Mouse (Mus musculus): Measurements from ENCODE around the gene Dcakd. TPM values are rescaled to one million over a fixed set of nuclear protein-coding genes. Genes with fewer than 3 reads are reported as not detected.

Gene Dcakd
- total RNA-seq, 2 experiments from 2014 or later: 83.5 to 84.3 TPM

GRCm38 (mm10) chr11:103010454-103011205 lies 17.5 kb downstream of the Dcakd start:
- DNase-seq (ENCODE audit: low spot score): no peak
- intact Hi-C loops (cut with DNase I): no loop called here

GRCm38 (mm10) chr11:103009208-103009607 lies 18.9 kb downstream of the Dcakd start:
- intact Hi-C loops (cut with DNase I): no loop called here
- DNase-seq (ENCODE audit: low spot score): no peak

GRCm38 (mm10) chr11:103008558-103008957 lies 19.6 kb downstream of the Dcakd start:
- DNase-seq (ENCODE audit: low spot score): no peak
- intact Hi-C loops (cut with DNase I): no loop called here

DNA sequence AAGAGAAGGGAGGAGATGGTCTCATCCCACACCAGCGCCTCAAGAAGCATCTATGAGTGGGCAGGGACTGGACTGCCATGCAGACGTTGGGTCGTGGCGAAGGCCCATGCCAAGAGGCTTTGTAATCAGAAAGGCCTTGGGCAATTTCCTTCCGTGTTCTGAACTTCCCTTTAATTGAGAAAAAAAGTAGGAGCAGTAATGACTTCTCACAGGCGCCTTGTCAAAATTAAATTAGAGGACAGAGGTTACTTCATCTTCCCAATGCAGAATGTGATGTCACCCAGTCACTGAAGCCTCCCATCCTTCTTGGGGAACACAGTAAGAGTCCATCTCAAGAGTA lies 21.2 kb downstream of the Dcakd start:
- DNase-seq (ENCODE audit: low spot score): peak; percentile 62
- intact Hi-C loops (cut with DNase I): no loop called here

DNA sequence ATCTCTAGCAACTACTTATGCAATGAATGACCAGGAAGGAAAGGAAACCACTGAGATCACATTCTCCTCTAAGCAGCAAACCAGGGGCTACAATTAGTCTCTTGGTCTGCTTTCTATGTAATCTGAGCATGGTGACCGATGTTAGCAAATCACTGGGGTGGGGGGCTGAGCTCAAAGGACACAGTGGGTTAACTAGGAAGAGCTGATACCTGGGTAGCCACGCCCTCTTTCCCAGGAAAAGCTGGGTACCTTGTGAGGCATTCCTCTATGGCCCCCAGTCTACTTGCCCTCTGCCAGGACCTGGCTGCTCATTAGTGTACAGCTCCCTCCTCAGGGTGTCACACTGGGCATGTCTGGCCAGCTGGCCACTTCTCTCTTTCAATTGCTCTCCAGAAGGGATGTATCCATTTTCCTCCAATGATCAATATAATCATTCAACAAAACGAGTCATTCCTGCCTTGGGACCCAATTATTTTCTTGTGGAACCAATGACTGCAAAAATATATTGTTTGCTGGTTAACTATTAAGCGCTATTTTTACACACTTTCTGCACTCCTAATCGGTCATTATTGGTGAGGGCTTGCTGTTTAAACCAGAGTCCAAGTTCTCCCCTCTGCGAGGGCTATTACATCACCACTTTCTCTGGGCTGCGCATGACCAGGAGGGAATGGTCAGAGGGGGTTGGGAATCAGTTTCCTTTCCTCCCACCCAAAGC lies 21.7 kb downstream of the Dcakd start:
- DNase-seq (ENCODE audit: low spot score): no peak
- intact Hi-C loops (cut with DNase I): no loop called here

DNA sequence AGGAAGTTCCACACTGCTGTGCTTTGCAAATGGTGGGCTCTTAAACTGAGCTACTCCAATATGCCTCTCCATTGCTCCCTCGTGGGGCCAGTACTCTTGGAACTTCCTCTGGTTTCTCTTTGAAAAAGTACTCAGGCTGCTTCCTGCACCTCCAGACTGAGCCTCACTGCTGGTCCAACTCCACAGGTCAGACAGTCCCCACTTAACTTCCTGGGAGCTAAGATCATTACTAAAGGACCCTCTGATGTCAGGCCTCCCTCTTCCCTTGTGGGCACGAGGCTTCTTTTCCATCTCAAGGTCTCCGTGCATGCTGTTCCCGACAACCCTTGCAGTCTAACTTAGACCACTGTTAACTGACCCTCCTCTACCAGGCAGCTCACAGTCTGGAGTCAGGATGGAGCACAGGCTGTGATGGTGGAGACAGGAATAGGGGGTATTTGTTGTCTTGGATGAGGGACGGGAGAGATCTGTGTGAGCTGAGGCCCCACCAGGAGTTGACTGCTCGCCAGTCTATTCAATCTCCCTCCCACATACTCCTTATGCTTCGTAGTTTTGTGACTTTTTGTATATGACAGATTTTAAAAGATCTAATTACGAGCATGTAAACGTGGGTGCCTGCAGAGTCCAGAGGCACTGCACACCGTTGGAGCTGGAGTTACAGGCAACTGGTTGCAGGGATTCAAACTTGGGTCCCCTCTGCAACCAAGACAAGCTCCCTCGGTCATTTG lies 22.7 kb downstream of the Dcakd start:
- intact Hi-C loops (cut with DNase I): no loop called here
- no peak for DNase-seq (ENCODE audit: low spot score)

- intact Hi-C loops (cut with DNase I): no loop called here
- DNase-seq (ENCODE audit: low spot score): no peak
Measured at GRCm38 (mm10) chr11:103004852-103005251, 23.3 kb downstream of the Dcakd start.

DNA sequence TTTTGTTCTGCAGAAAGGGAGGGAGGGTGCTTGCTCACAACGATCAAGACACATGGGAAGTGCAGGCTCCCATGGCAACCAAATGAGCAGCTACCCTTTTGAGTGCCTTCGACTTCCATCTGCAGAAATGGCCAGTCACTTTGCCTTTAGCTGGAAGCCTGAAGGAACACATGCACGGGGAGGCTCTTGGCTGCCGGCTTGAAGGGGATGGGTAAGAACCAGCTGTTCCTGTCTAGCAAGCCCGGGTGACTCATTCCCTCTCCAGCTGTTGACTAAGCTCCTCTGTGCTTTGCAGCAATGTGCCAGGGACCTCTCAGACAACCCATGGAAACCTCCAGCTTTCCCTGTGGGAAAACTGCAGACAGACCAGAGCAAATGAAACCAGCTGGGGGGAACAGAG lies 24.9 kb downstream of the Dcakd start:
- peak; percentile 81 for DNase-seq (ENCODE audit: low spot score)
- intact Hi-C loops (cut with DNase I): no loop called here

GRCm38 (mm10) chr11:103001063-103001462 lies 27.1 kb downstream of the Dcakd start:
- intact Hi-C loops (cut with DNase I): no loop called here

DNA sequence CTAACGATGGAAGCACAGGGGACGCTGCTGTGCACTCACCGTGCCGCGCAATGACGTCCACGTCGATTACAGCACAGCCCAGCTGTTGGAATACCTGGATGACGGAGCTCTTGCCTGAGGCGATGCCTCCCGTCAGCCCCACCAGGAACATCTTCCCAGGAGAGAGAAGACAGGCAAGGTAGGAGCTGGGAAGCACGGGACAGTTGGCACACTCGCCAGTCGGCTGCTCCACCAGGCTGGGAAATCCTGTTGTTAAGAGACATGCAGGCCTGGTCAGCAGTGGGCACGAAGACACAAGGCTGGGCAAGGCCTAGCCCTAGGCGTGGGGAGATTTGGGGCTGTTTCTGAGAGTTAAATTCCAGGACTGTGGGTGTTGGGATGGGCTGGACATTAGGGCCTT lies 28.0 kb downstream of the Dcakd start:
- no peak for DNase-seq (ENCODE audit: low spot score)
- intact Hi-C loops (cut with DNase I): no loop called here

More at GRCm38 (mm10) chr11:103001063-103001462, 27.1 kb downstream of the Dcakd start:
- no peak for DNase-seq (ENCODE audit: low spot score)

DNA sequence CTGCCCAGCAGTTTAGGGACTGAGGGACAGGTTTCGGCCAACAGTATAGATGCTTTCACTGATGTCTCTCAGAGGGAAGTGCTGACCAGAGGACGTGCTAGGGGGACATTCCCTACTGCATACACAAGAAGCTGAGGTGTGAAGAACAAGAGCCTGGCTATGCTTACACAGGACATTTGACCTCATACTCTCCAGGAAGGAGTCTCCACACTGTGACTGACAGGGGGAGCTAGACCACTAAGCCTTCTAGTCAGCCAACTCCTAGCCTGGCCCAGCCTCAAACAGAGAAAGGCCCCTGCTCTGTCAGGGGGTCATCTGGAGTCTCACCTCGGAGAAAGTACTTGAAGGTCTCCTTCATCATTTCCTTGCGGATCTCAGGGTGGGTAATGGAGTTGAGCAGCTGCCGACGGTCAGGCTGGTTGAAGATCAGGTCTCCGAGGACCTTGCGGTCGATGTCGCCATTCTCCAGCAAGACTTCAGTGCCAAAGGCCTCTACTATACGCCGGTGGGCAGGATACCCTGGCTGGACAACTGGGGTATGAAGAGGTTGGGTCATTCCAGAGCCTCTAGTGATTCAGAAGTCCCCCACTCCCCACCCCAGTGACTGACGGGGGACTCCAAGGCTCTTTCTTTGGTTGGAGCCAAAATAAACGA lies 28.7 kb downstream of the Dcakd start:
- DNase-seq (ENCODE audit: low spot score): no peak
- intact Hi-C loops (cut with DNase I): no loop called here

- intact Hi-C loops (cut with DNase I): no loop called here
- DNase-seq (ENCODE audit: low spot score): no peak
Measured at GRCm38 (mm10) chr11:102998577-102999316, 29.4 kb downstream of the Dcakd start.

DNA sequence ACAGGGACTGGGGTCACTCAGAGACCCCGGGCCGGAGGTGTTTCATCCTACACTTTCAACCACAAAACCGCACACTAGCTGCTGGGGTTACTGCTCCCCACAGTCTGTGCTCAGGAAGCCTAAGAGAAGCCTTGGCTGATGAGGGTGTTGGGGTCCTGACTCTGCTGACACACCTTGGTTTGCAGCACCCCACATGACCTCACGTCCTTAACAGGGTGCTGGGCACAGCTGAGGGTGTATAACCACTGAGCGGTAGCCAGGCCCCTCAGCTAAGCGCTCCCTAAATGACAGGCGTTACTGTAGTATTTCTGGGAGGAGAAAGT lies 29.9 kb downstream of the Dcakd start:
- intact Hi-C loops (cut with DNase I): no loop called here
- DNase-seq (ENCODE audit: low spot score): no peak

- DNase-seq (ENCODE audit: low spot score): no peak
- intact Hi-C loops (cut with DNase I): no loop called here
Measured at GRCm38 (mm10) chr11:102996991-102997770, 31.0 kb downstream of the Dcakd start.

DNA sequence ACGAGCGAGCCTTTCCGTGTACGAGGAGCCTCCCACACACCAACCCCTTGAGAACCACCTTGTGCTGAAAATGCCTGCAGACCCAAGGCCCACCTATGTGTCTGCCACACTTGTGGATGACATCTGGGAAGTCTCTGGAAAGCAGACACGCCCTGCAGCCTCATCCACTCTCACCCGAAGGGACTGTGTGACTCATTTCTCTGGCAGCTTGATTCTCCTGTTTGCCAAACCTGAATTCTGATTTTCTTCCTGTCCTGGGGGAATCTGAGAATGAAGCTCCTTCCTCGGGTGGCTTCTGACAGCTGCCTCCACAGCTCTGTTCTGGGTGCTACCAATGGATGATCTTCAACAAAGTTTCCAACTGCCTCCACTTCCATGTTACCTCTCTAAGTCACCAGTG lies 31.7 kb downstream of the Dcakd start:
- intact Hi-C loops (cut with DNase I): no loop called here
- no peak for DNase-seq (ENCODE audit: low spot score)

DNA sequence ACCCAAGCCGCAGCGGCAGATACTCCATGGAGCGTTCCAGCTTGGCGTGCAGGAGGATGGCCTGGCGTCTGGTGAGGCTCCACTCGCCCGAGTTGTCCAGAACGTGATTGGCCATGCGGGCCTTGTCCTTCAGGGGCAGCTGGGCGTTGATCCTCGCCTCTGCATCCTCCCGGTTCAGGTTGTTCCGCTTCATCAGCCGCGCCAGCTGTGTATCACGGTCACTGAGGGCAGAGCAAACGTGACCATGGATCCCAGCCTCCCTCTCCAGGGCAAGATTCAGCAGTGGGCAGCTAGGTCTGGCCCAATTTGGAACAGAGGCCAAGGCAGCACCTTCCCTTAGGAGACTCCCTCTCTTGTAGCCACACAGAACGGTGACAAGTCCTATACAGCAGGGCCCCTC lies 33.2 kb downstream of the Dcakd start:
- intact Hi-C loops (cut with DNase I): loop anchor here (2.0 to 5.0 kb wide), 2 partner anchors 58 to 223 kb away; no protein-coding TSS in a partner anchor

GRCm38 (mm10) chr11:102993420-102994029 lies 34.6 kb downstream of the Dcakd start:
- no peak for DNase-seq (ENCODE audit: low spot score)
- intact Hi-C loops (cut with DNase I): loop anchor here (1.0 to 5.0 kb wide), 3 partner anchors 59 to 221 kb away; no protein-coding TSS in a partner anchor

More for the DNA sequence above, 33.2 kb downstream of the Dcakd start:
- DNase-seq (ENCODE audit: low spot score): no peak

GRCm38 (mm10) chr11:102992940-102993339 lies 35.2 kb downstream of the Dcakd start:
- DNase-seq (ENCODE audit: low spot score): no peak
- intact Hi-C loops (cut with DNase I): loop anchor here (1.0 to 5.0 kb wide), 2 partner anchors 94 to 221 kb away; no protein-coding TSS in a partner anchor
